Mouse (Mus musculus): Measurements from ENCODE around the gene Limk2. TPM values are rescaled to one million over a fixed set of nuclear protein-coding genes. Genes with fewer than 3 reads are reported as not detected.

Gene Limk2
- polyA plus RNA-seq, 1 experiment from 2014 or later, result 95.8 TPM

- Histone ChIP-seq H3K4me2 (replicated peaks; ENCODE audit: low read depth, low read length) (no peak overlapping the region), H3K9me3 (ENCODE audit: control insufficient read depth, low read depth, low read length) (no peaks in the 10 kb centered on the region), H3K27me3 (ENCODE audit: control insufficient read depth, insufficient read depth, low read length) (no peaks in the 10 kb centered on the region), H3K27ac (ENCODE audit: low read length) (no peak overlapping the region), H3K36me3 (ENCODE audit: control insufficient read depth, insufficient read depth, low read length) (peaks cover 9% of the 10 kb centered on the region), H3K4me3 (ENCODE audit: low read depth, low read length) (no peak overlapping the region), H3K4me1 (ENCODE audit: control insufficient read depth, insufficient read depth, low read length) (no peaks in the 10 kb centered on the region), H3K9ac (replicated peaks; ENCODE audit: low read depth, low read length) (no peak overlapping the region)
- 13% methylated on average over 4 of the region's 4 CpGs for WGBS
- ATAC-seq (ENCODE audit: insufficient number of reproducible peaks, insufficient read depth, low FRiP score, low read depth), result peak; percentile 79; the same call in 1 of the 2 replicates
Measured at GRCm38 (mm10) chr11:3386941-3387368, 22.0 kb downstream of the Limk2 start.

GRCm38 (mm10) chr11:3382602-3383594 lies 26.1 kb downstream of the Limk2 start:
- H3K4me2 ChIP-seq (replicated peaks; ENCODE audit: low read depth, low read length), result no peak overlapping the region

GRCm38 (mm10) chr11:3381148-3381814 lies 27.7 kb downstream of the Limk2 start:
- no peak overlapping the region for H3K4me3 ChIP-seq (ENCODE audit: low read depth, low read length)
- no peak for ATAC-seq (ENCODE audit: insufficient number of reproducible peaks, insufficient read depth, low FRiP score, low read depth)

More at GRCm38 (mm10) chr11:3382602-3383594, 26.1 kb downstream of the Limk2 start:
- 82% methylated on average over 5 of the region's 5 CpGs for WGBS
- H3K4me1 ChIP-seq (ENCODE audit: control insufficient read depth, insufficient read depth, low read length), result no peaks in the 10 kb centered on the region
- H3K27ac ChIP-seq (ENCODE audit: low read length), result no peak overlapping the region
- H3K27me3 ChIP-seq (ENCODE audit: control insufficient read depth, insufficient read depth, low read length), result no peaks in the 10 kb centered on the region
- no peak overlapping the region for H3K4me3 ChIP-seq (ENCODE audit: low read depth, low read length)
- peaks cover 5% of the 10 kb centered on the region; the same call in 1 of the 2 replicates for H3K36me3 ChIP-seq (ENCODE audit: control insufficient read depth, insufficient read depth, low read length)
- H3K9ac ChIP-seq (replicated peaks; ENCODE audit: low read depth, low read length), result no peak overlapping the region
- H3K9me3 ChIP-seq (ENCODE audit: control insufficient read depth, low read depth, low read length), result no peaks in the 10 kb centered on the region
- no peak for ATAC-seq (ENCODE audit: insufficient number of reproducible peaks, insufficient read depth, low FRiP score, low read depth)

GRCm38 (mm10) chr11:3379427-3379826 lies 29.6 kb downstream of the Limk2 start:
- Histone ChIP-seq H3K27me3 (ENCODE audit: control insufficient read depth, insufficient read depth, low read length) (no peaks in the 10 kb centered on the region), H3K9me3 (ENCODE audit: control insufficient read depth, low read depth, low read length) (no peaks in the 10 kb centered on the region), H3K36me3 (ENCODE audit: control insufficient read depth, insufficient read depth, low read length) (peaks cover 3% of the 10 kb centered on the region; the same call in 1 of the 2 replicates), H3K9ac (replicated peaks; ENCODE audit: low read depth, low read length) (no peak overlapping the region), H3K4me2 (replicated peaks; ENCODE audit: low read depth, low read length) (no peak overlapping the region), H3K4me3 (ENCODE audit: low read depth, low read length) (no peak overlapping the region), H3K4me1 (ENCODE audit: control insufficient read depth, insufficient read depth, low read length) (peaks cover 6% of the 10 kb centered on the region; the same call in 1 of the 2 replicates), H3K27ac (ENCODE audit: low read length) (no peak overlapping the region)
- peak; percentile 76; the same call in 1 of the 2 replicates for ATAC-seq (ENCODE audit: insufficient number of reproducible peaks, insufficient read depth, low FRiP score, low read depth)
- 68% methylated on average over 4 of the region's 4 CpGs for WGBS

More at GRCm38 (mm10) chr11:3381148-3381814, 27.7 kb downstream of the Limk2 start:
- H3K27ac ChIP-seq (ENCODE audit: low read length), result no peak overlapping the region
- H3K9me3 ChIP-seq (ENCODE audit: control insufficient read depth, low read depth, low read length), result no peaks in the 10 kb centered on the region
- H3K27me3 ChIP-seq (ENCODE audit: control insufficient read depth, insufficient read depth, low read length), result no peaks in the 10 kb centered on the region
- no peak overlapping the region for H3K9ac ChIP-seq (replicated peaks; ENCODE audit: low read depth, low read length)
- H3K36me3 ChIP-seq (ENCODE audit: control insufficient read depth, insufficient read depth, low read length), result peaks cover 5% of the 10 kb centered on the region; the same call in 1 of the 2 replicates
- WGBS, result 82% methylated on average over 6 of the region's 6 CpGs
- H3K4me1 ChIP-seq (ENCODE audit: control insufficient read depth, insufficient read depth, low read length), result no peaks in the 10 kb centered on the region
- H3K4me2 ChIP-seq (replicated peaks; ENCODE audit: low read depth, low read length), result no peak overlapping the region

- no peak overlapping the region for H3K4me3 ChIP-seq (ENCODE audit: low read depth, low read length)
- H3K9me3 ChIP-seq (ENCODE audit: control insufficient read depth, low read depth, low read length), result no peaks in the 10 kb centered on the region
- no peak overlapping the region for H3K9ac ChIP-seq (replicated peaks; ENCODE audit: low read depth, low read length)
- no peaks in the 10 kb centered on the region for H3K36me3 ChIP-seq (ENCODE audit: control insufficient read depth, insufficient read depth, low read length)
- peak overlapping the region; percentile 87 for H3K27ac ChIP-seq (ENCODE audit: low read length)
- no peak for ATAC-seq (ENCODE audit: insufficient number of reproducible peaks, insufficient read depth, low FRiP score, low read depth)
- H3K27me3 ChIP-seq (ENCODE audit: control insufficient read depth, insufficient read depth, low read length), result no peaks in the 10 kb centered on the region
- peaks cover 31% of the 10 kb centered on the region for H3K4me1 ChIP-seq (ENCODE audit: control insufficient read depth, insufficient read depth, low read length)
- WGBS, result 63% methylated on average over 12 of the region's 12 CpGs
- H3K4me2 ChIP-seq (replicated peaks; ENCODE audit: low read depth, low read length), result peak overlapping the region; percentile 23; the same call in 1 of the 2 replicates
Measured at GRCm38 (mm10) chr11:3374741-3375140, 34.2 kb downstream of the Limk2 start.

- Histone ChIP-seq H3K36me3 (ENCODE audit: control insufficient read depth, insufficient read depth, low read length) (no peaks in the 10 kb centered on the region), H3K27ac (ENCODE audit: low read length) (peak overlapping the region; percentile 87), H3K9ac (replicated peaks; ENCODE audit: low read depth, low read length) (no peak overlapping the region), H3K27me3 (ENCODE audit: control insufficient read depth, insufficient read depth, low read length) (no peaks in the 10 kb centered on the region), H3K9me3 (ENCODE audit: control insufficient read depth, low read depth, low read length) (no peaks in the 10 kb centered on the region), H3K4me2 (replicated peaks; ENCODE audit: low read depth, low read length) (peak overlapping the region; percentile 23; the same call in 1 of the 2 replicates), H3K4me3 (ENCODE audit: low read depth, low read length) (no peak overlapping the region), H3K4me1 (ENCODE audit: control insufficient read depth, insufficient read depth, low read length) (peaks cover 35% of the 10 kb centered on the region)
- 17% methylated on average over 7 of the region's 7 CpGs for WGBS
- ATAC-seq (ENCODE audit: insufficient number of reproducible peaks, insufficient read depth, low FRiP score, low read depth), result no peak
Measured at GRCm38 (mm10) chr11:3374293-3374645, 34.7 kb downstream of the Limk2 start.

GRCm38 (mm10) chr11:3373591-3374292 lies 35.2 kb downstream of the Limk2 start:
- peak overlapping the region; percentile 23; the same call in 1 of the 2 replicates for H3K4me2 ChIP-seq (replicated peaks; ENCODE audit: low read depth, low read length)
- peaks cover 40% of the 10 kb centered on the region for H3K4me1 ChIP-seq (ENCODE audit: control insufficient read depth, insufficient read depth, low read length)
- H3K4me3 ChIP-seq (ENCODE audit: low read depth, low read length), result no peak overlapping the region
- H3K36me3 ChIP-seq (ENCODE audit: control insufficient read depth, insufficient read depth, low read length), result no peaks in the 10 kb centered on the region
- no peaks in the 10 kb centered on the region for H3K27me3 ChIP-seq (ENCODE audit: control insufficient read depth, insufficient read depth, low read length)
- ATAC-seq (ENCODE audit: insufficient number of reproducible peaks, insufficient read depth, low FRiP score, low read depth), result no peak
- 22% methylated on average over 7 of the region's 7 CpGs for WGBS
- no peaks in the 10 kb centered on the region for H3K9me3 ChIP-seq (ENCODE audit: control insufficient read depth, low read depth, low read length)
- peak overlapping the region; percentile 87 for H3K27ac ChIP-seq (ENCODE audit: low read length)
- H3K9ac ChIP-seq (replicated peaks; ENCODE audit: low read depth, low read length), result no peak overlapping the region

Measured in stomach, embryonic 14.5 days (tissue).